Mouse (Mus musculus): ENCODE results near the gene Gm17509. TPM values are rescaled to one million over a fixed set of nuclear protein-coding genes. Genes with fewer than 3 reads are reported as not detected.

Gene Gm17509
- polyA plus RNA-seq (2015; fragmentation: Nextera tagmentation; extraction: Ambion mirVana): 0.08 and 0.10 TPM in 2 replicates

DNA sequence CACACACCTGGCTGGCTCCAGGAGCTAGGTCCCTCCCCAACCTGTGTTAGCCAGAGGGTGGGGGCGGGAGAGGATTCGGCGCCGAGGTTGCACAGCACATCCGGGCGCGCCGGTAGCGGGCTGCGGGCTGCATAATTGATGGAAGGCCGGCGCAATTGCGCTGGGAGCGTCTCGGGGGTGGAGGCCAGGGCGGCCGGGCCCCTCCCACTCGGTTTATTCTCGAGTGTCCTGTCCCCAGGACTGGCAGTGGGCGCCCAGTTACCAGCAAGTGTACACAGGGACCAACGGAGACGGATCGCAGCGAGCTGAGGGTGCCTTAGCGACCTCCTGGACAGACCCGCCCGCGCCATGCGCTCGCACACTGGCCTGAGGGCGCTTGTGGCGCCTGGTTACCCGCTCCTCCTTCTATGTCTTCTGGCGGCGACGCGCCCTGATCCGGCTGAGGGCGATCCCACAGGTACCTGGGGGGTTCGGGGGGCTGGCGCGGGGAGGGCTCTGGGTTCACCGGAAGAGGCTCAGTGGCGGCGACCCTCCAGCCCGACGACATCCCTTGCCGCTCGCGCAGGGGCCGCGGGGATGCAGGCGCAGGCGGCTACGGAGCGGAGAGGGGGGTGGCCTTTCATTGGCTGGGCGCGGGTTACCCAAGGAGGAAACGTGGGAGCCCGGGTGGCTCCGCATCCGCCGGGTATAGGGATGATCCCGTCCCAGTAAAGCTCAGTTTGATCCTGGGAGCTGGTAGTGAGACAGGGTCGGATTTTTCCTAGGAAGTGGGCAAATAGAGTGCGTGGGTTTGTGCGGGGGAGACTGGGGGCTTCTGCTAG, at the start of gene Gm17509:
Gm17509 (minus strand) TSS at position 575 of the 821 bp plus-strand sequence.

GRCm38 (mm10) chr13:117208236-117208635, 12.6 kb downstream of the Gm17509 start, which contains the start of gene Emb:
Emb (plus strand) TSS chr13:117208536.

Other genes starting within 250 kb of the Gm17509 start
- 5.4 and 8.1 TPM in 2 replicates for gene Parp8, start 195.5 kb downstream of the Gm17509 start, polyA plus RNA-seq (2015; fragmentation: Nextera tagmentation; extraction: Ambion mirVana)
- gene Emb, start 12.5 kb downstream of the Gm17509 start, polyA plus RNA-seq (2015; fragmentation: Nextera tagmentation; extraction: Ambion mirVana): 32.9 and 46.1 TPM in 2 replicates

All from spleen, postnatal 0 days (tissue).